Mouse (Mus musculus) limb, embryonic 14.5 days (tissue): ENCODE data around the gene Nanog. TPM values are rescaled to one million over a fixed set of nuclear protein-coding genes. Genes with fewer than 3 reads are reported as not detected.
"Not testable (repeated sequence)": the region's sequence is repeated elsewhere in the genome, so short reads cannot be mapped to it uniquely, and the experiment has no call there.

Experiments used
- ATAC-seq: fragments of 200-750 bp; cut with Nextera tagmentation; 2 replicates; pipeline ENCODE4 v1.8.0; 2017; ENCODE audit warnings: low read depth, moderate number of reproducible peaks, moderate TSS enrichment; ENCODE audit not compliant: low FRiP score
- DNase-seq: peaks from one replicate; pipeline ENCODE4 v3.0.0-alpha.2; 2015; ENCODE audit warnings: low spot score
- H3K27ac ChIP-seq: fragments of 300-500 bp; sonication (generic); replicated peaks from 2 replicates; pipeline ENCODE4 v1.5.1; 2014; ENCODE audit warnings: low read depth, mild to moderate bottlenecking, low read length, moderate library complexity, mixed read lengths
- H3K27me3 ChIP-seq: fragments of 300-500 bp; sonication (generic); 2 replicates; pipeline ENCODE4 v1.6.1; 2014; ENCODE audit warnings: low read length, mixed read lengths; ENCODE audit not compliant: control insufficient read depth, insufficient read depth
- H3K36me3 ChIP-seq: fragments of 300-500 bp; sonication (generic); 2 replicates; pipeline ENCODE4 v1.6.1; 2014; ENCODE audit warnings: mild to moderate bottlenecking, low read length, moderate library complexity, mixed read lengths; ENCODE audit not compliant: control insufficient read depth, insufficient read depth
- H3K4me1 ChIP-seq: fragments of 300-500 bp; sonication (generic); 2 replicates; pipeline ENCODE4 v1.6.1; 2014; ENCODE audit warnings: antibody characterized with exemption, low read length, mixed read lengths; ENCODE audit not compliant: control insufficient read depth, insufficient read depth
- H3K4me2 ChIP-seq: fragments of 300-500 bp; sonication (generic); replicated peaks from 2 replicates; pipeline ENCODE4 v1.6.1; 2014; ENCODE audit warnings: low read depth, mild to moderate bottlenecking, low read length, moderate library complexity; ENCODE audit not compliant: severe bottlenecking
- H3K4me3 ChIP-seq: fragments of 300-500 bp; sonication (generic); replicated peaks from 2 replicates; pipeline ENCODE4 v1.5.1; 2014; ENCODE audit warnings: low read length
- H3K9ac ChIP-seq: fragments of 300-500 bp; sonication (generic); 2 replicates; pipeline ENCODE4 v1.6.1; 2014; ENCODE audit warnings: mild to moderate bottlenecking, low read depth, low read length, moderate library complexity; ENCODE audit not compliant: severe bottlenecking
- H3K9me3 ChIP-seq: fragments of 300-500 bp; sonication (generic); 2 replicates; pipeline ENCODE4 v1.6.1; 2016; ENCODE audit warnings: low read length; ENCODE audit not compliant: control insufficient read depth
- POLR2A ChIP-seq: fragments of 200-500 bp; IDR thresholded peaks from 2 replicates; pipeline ENCODE4 v1.8.0; 2012; ENCODE audit warnings: inconsistent platforms, mild to moderate bottlenecking, moderate library complexity, borderline replicate concordance; ENCODE audit not compliant: insufficient read depth, insufficient read length; ENCODE audit errors: extremely low read depth
- WGBS: fragments of 180-500 bp; shearing (Covaris S2); extraction: QIAGEN DNeasy Blood & Tissue Kit; methylation state at CpG from one replicate; pipeline ENCODE4 v1.1.7; 2014; 5-methylcytosine and 5-hydroxymethylcytosine counted together
- polyA plus RNA-seq, 2 experiments: library from polyadenylated mRNA; depleted of rRNA in 1 of 2; stranded (reverse) in 1 of 2; unstranded in 1 of 2; fragments of >200 nt; fragmentation: Nextera tagmentation in 1 of 2; extraction: Ambion mirVana in 1 of 2; gene quantifications; 2 replicates each; pipeline versions ENCODE4 v1.2.1 to v1.2.3; 2012 to 2014

Nanog gene
- polyA plus RNA-seq, 2 experiments: 0.21 to 0.47 TPM

DNA sequence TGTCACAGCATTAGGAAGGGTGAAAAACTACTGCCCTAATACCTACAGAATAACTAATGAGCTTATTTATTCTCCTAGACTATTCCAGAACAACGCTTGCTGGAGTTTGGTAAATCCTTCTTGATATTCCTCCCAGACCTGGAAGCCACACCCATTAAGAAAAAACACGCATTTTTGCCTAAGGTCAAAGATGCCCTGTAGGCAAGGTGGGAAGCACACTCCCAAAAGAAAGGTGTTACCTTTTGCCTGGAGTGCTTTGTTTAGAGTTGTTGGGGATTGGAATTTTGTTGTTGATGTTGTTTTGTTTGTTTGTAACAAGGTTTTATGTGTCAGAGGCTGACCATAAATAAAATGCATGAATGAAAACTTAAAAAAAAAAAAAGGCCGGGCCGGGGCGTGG, 17.2 kb upstream of the Nanog start:
- ATAC-seq: no peak
- DNase-seq: no peak

GRCm38 (mm10) chr6:122695398-122695797, 11.9 kb upstream of the Nanog start:
- Histone ChIP-seq H3K4me3 (no peak overlapping the region), H3K4me2 (no peak overlapping the region), H3K27ac (no peak overlapping the region), H3K4me1 (no peaks in the 10 kb centered on the region), H3K27me3 (no peaks in the 10 kb centered on the region), H3K36me3 (no peaks in the 10 kb centered on the region), H3K9me3 (no peaks in the 10 kb centered on the region), H3K9ac (no peak overlapping the region)
- 83% methylated on average over 3 of the region's 3 CpGs for WGBS
- ATAC-seq (no peak), DNase-seq (no peak)
- TF ChIP-seq POLR2A: no peak

More for the DNA sequence above, 17.2 kb upstream of the Nanog start:
- H3K9me3 ChIP-seq: no peaks in the 10 kb centered on the region
- H3K4me1 ChIP-seq: no peaks in the 10 kb centered on the region
- H3K27me3 ChIP-seq: no peaks in the 10 kb centered on the region
- TF ChIP-seq POLR2A: no peak
- 77% methylated on average over 5 of the region's 5 CpGs for WGBS
- no peak overlapping the region for H3K27ac ChIP-seq
- H3K9ac ChIP-seq: no peak overlapping the region
- no peak overlapping the region for H3K4me3 ChIP-seq
- H3K4me2 ChIP-seq: no peak overlapping the region
- no peaks in the 10 kb centered on the region for H3K36me3 ChIP-seq

- not testable (repeated sequence) for H3K9ac ChIP-seq, H3K4me1 ChIP-seq, ATAC-seq, H3K27me3 ChIP-seq, H3K4me3 ChIP-seq, DNase-seq, H3K27ac ChIP-seq, H3K9me3 ChIP-seq, H3K4me2 ChIP-seq, H3K36me3 ChIP-seq
- WGBS: 75% methylated on average over 2 of the region's 2 CpGs
Measured at GRCm38 (mm10) chr6:122699628-122700027, 7.7 kb upstream of the Nanog start.

GRCm38 (mm10) chr6:122701816-122702215, 5.5 kb upstream of the Nanog start:
- Histone ChIP-seq H3K4me3 (no peak overlapping the region), H3K36me3 (no peaks in the 10 kb centered on the region), H3K27me3 (peaks cover 4% of the 10 kb centered on the region; the same call in 1 of the 2 replicates), H3K9me3 (no peaks in the 10 kb centered on the region), H3K9ac (no peak overlapping the region), H3K4me2 (no peak overlapping the region), H3K4me1 (0 out of 2 replicates have a peak, but pooled peaks cover 8% of the 10 kb centered on the region), H3K27ac (peak overlapping the region; percentile 85; the same call in 1 of the 2 replicates)
- no peak for TF ChIP-seq POLR2A
- ATAC-seq (no peak), DNase-seq (no peak)
- WGBS: 75% methylated on average over 5 of the region's 5 CpGs

DNA sequence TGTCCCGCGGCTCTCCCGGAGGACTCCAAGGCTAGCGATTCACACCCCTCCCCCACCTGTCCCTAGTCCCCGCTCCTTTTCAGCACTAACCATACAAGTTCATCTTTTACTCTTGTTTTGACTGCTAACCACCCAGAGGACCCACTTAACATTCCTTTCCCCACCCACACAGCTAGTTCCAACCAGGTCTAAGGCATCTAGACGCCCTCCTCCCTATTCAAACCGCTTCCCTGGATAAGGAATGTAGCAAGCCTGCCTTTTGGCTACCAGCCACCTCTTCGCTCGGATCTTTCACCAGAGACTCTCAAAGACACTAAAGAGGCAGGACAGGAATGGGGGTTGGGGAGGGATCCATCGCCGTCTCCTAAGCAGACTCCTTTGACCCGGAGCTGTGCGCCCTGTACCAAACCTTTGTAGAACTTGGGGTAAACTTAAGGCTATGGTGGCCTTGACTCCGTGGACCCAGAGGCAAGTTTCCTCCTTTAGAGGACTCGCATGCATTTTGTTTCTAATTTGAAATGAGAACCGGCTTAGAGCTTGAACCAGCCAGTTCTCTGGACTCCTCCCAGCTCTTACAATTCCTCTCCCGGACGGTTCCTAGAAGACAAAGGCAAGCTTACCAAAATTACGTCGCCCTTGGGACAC, 4.7 kb upstream of the Nanog start:
- Histone ChIP-seq H3K4me2 (peak overlapping the region; percentile 47), H3K4me3 (peak overlapping the region; percentile 25), H3K27me3 (peaks cover 12% of the 10 kb centered on the region; the same call in 1 of the 2 replicates), H3K9ac (peak overlapping the region; percentile 50), H3K36me3 (no peaks in the 10 kb centered on the region), H3K9me3 (no peaks in the 10 kb centered on the region), H3K4me1 (0 out of 2 replicates have a peak, but pooled peaks cover 8% of the 10 kb centered on the region), H3K27ac (peak overlapping the region; percentile 85)
- peak; percentile 89 for DNase-seq
- WGBS: 4% methylated on average over 20 of the region's 20 CpGs
- peak; percentile 94 for ATAC-seq
- TF ChIP-seq POLR2A: peak; percentile 39; the same call in 1 of the 2 replicates

DNA sequence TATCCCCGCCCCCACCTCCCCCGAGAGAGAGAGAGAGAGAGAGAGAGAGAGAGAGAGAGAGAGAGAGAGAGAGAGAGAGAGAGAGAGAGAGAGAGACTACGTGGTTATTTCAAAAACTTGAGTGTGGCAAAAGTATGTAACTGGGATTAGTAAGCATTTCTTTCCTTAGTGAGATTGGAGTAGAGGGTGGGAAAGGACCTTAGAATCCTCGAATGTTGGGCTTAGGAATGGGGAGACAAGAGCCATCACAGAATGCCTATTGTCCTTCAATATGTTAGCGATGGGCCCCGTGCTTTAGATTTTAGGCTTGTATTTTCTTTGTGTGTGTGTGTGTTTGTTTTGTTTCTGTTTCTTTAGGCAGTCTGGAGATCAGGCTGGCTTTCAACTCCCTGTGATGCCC, 4.0 kb upstream of the Nanog start:
- peak overlapping the region; percentile 47 for H3K4me2 ChIP-seq
- DNase-seq (no peak), ATAC-seq (no peak)
- TF ChIP-seq POLR2A: no peak
- peak overlapping the region; percentile 85 for H3K27ac ChIP-seq
- no peaks in the 10 kb centered on the region for H3K36me3 ChIP-seq
- 0 out of 2 replicates have a peak, but pooled peaks cover 8% of the 10 kb centered on the region for H3K4me1 ChIP-seq
- peaks cover 17% of the 10 kb centered on the region; the same call in 1 of the 2 replicates for H3K27me3 ChIP-seq
- peak overlapping the region; percentile 25; the same call in 1 of the 2 replicates for H3K4me3 ChIP-seq
- H3K9ac ChIP-seq: peak overlapping the region; percentile 50; the same call in 1 of the 2 replicates
- WGBS: 25% methylated on average over 6 of the region's 6 CpGs
- no peaks in the 10 kb centered on the region for H3K9me3 ChIP-seq
